Mouse (Mus musculus) gastrocnemius, postnatal 14 days (tissue): ENCODE data around the gene AI464131. TPM values are rescaled to one million over a fixed set of nuclear protein-coding genes. Genes with fewer than 3 reads are reported as not detected.
A peak's percentile ranks its signal among the peaks of the same experiment; 100 is the strongest.

Experiments used
- DNase-seq: peaks from one replicate; pipeline ENCODE4 v3.0.0; 2021; ENCODE audit warnings: mixed read lengths
- intact Hi-C: fragments of 180-260 bp; cut with DNase I; formaldehyde crosslinking; loops from one replicate; pipeline ENCODE4 v1.15.1; 2025; ENCODE audit warnings: low total_unique reads
- total RNA-seq, 2 experiments: library from RNA; stranded (reverse); gene quantifications; 2 replicates each; pipeline ENCODE4 v1.2.3; 2021

AI464131 gene
- total RNA-seq, 2 experiments from 2014 or later, result 60.1 to 60.8 TPM

DNA sequence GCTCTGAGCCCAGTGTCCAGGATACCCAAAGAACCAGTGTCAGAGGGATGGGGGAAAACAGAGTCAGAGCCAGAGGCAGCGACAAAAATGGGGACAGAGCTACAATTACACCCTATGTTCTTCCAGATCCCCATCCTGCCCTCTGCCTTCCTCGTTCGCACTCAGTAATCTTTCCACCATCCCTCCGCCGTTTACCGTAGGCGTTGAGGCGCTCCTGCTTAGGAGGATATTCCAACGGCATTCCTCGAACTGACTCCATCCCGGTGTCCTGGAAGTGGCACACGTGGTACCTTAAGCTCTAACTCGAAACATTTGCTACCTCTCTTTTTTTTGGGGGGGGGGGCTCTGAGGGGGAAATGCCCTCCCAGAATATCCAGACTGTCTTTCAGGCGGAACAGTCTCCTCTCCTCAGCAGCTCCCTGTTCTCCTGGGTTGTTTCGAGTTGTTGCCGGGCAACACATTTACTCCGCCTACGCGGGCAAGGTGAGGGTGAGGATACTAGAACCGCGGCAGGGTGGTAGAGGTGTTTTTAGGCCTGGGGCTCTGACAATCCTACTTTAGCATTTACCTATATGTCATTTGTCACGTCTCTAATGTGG is 4.5 kb upstream of the AI464131 start:
- intact Hi-C loops, result loop anchor here (5.0 kb wide), 1 partner anchor 35 kb away; no protein-coding TSS in a partner anchor

GRCm38 (mm10) chr4:41506906-41507305 is 4.0 kb upstream of the AI464131 start:
- intact Hi-C loops, result loop anchor here (5.0 kb wide), 1 partner anchor 35 kb away; no protein-coding TSS in a partner anchor
- peak; percentile 87 for DNase-seq

More for the DNA sequence above, 4.5 kb upstream of the AI464131 start:
- no peak for DNase-seq

DNA sequence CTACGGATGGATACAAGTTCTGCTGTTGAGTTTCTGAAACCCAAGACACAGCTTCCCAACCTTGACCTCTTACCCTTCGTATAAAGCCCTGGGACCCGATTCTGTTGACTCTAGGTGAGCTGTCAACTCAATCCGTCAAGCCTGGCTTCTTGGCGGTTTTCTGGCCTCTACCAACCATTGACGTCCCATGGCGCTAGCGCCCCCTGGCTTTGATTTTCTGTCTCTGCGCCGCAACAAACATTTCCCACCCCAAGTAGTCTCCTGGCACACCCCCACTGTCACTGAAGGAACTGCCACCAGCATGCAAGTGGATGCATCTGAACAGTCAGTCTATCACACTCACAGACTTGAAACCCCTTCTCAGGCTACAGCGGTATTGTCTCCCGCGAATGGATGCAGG is 3.3 kb upstream of the AI464131 start:
- DNase-seq, result peak; percentile 60
- intact Hi-C loops, result loop anchor here (5.0 kb wide), 1 partner anchor 34 kb away; no protein-coding TSS in a partner anchor

- no peak for DNase-seq
- intact Hi-C loops, result loop anchor here (5.0 kb wide), 1 partner anchor 33 kb away; no protein-coding TSS in a partner anchor
Measured at GRCm38 (mm10) chr4:41505131-41505551, 2.3 kb upstream of the AI464131 start.

- intact Hi-C loops, result no loop called here
Measured at GRCm38 (mm10) chr4:41504325-41504724, 1.4 kb upstream of the AI464131 start.

DNA sequence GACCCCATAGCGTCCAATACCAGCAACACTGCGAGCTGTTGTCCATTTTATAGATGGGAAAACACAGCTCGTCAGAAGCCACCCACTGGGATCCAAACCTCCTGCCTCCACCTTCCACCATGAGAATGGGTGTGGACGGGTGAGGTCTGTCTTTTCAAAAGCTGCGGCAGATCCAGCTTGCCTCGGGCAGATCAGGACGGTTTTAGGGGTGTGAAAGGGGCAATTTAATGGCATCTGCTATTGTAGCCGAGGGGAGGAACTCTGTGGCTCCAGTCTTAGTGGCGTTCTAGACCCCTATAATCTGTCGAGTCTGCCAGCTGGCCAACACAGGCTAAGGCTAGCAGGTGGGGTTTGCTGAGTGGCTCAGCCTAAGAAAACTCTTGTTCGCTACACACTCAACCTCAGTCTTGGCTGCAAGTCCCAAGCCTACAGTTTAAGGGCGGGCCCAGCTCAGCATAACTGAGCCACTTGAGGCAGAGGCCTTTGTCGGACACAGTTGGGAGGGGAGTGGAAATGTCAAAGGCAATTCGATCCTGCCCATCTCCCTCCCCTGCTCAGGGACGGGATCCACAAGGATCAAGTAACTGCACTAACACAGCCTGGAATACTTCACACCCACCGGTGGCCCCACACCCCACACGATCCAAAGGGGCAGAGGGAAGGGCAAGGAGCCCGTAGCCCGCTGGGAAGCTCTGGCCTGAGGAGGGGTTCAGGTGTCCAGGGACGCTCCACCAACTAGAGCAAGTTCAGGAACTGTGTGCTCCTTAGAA is 520 bp downstream of the AI464131 start:
- peak; percentile 59 for DNase-seq

More at GRCm38 (mm10) chr4:41504325-41504724, 1.4 kb upstream of the AI464131 start:
- no peak for DNase-seq

DNA sequence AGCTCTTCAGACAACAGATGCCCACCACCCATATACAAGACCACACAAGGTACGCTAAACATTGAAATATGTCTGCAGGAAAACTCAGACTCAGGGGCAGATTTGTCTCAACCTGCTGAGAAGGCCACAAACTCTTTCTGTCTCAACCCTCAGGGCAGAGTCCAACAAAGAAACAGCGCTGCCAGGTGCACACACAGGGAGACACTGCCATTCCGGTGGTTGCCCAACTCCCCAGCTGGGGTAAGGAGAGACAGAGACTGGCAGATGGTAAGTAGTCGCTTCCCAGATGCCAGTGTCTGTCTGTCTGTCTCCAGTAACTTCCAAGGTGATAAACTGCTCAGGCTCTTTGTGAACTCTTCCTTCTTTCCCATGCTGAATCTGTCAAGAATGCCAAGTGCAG is 2.1 kb downstream of the AI464131 start:
- intact Hi-C loops, result no loop called here
- no peak for DNase-seq

More for the DNA sequence above, 520 bp downstream of the AI464131 start:
- intact Hi-C loops, result no loop called here

DNA sequence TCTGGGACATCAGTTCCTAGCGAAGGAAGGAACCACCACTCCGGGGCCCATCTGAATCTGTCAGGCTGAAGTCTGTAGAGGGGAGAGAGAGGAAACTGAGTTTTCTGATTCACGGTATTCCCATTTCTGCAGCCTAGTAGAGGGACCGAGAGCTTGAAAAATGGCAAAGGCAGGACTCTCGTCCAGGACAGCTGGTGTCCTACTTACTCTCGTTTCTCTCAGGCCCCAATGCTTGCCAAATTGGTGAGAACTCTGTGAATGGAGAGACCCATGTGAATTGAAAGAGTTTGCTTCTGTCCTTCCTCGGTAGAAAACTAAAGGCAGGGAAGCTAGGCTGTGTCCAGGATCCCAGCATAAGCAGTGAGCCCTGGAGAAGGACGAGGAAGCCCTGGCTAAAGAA is 3.3 kb downstream of the AI464131 start:
- intact Hi-C loops, result no loop called here

DNA sequence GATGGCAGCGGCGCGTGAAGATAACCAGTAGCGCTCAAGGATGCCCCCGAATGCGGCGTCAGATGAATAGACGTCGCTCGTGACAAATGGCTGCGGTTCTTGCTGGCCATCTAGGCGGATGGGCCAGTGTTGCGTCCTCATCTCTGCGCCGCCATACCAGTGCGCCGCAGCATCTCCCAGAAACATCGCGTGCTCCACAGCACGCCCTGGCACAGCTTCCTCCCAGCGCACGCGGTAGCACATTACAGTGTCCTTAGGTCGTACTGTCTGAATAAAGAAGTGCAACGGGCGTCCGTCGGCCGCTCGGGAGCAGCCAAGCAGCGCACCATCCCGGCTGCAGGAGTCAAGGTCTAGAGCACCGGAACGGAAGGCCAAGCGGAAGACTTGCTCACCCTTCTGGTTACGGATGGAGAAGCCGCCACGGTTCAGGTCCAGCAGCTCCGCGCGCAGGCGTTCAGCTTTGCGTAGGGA is 3.9 kb downstream of the AI464131 start:
- intact Hi-C loops, result no loop called here
- no peak for DNase-seq

More for the DNA sequence above, 3.3 kb downstream of the AI464131 start:
- DNase-seq, result no peak

GRCm38 (mm10) chr4:41497995-41498845 is 4.7 kb downstream of the AI464131 start:
- intact Hi-C loops, result no loop called here
- no peak for DNase-seq

GRCm38 (mm10) chr4:41497579-41497978 is 5.3 kb downstream of the AI464131 start:
- DNase-seq, result no peak
- intact Hi-C loops, result no loop called here

DNA sequence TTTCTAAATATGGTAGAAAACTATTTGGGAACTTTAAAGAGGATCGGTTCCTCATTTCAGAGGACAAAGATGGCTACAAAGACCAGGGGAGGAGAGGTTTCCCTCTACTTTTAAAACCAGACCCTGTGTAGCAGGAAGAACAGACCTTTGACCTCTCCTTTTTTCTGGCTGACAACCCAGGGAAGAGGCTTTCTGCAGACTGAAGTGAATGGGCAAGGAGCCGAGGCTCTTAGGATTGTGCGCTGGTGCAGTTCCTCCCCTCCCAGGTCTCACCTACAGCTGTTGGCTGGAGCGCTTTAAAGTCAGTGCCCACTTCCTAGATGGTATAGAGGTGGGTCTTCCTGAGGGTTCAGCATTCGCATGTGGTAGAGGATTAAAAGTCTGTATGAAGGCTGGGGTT is 5.8 kb downstream of the AI464131 start:
- DNase-seq, result no peak
- intact Hi-C loops, result no loop called here

- intact Hi-C loops, result no loop called here
Measured at GRCm38 (mm10) chr4:41495850-41496249, 7.0 kb downstream of the AI464131 start.

GRCm38 (mm10) chr4:41495076-41495475 is 7.8 kb downstream of the AI464131 start:
- intact Hi-C loops, result no loop called here
- no peak for DNase-seq

More at GRCm38 (mm10) chr4:41495850-41496249, 7.0 kb downstream of the AI464131 start:
- DNase-seq, result no peak

DNA sequence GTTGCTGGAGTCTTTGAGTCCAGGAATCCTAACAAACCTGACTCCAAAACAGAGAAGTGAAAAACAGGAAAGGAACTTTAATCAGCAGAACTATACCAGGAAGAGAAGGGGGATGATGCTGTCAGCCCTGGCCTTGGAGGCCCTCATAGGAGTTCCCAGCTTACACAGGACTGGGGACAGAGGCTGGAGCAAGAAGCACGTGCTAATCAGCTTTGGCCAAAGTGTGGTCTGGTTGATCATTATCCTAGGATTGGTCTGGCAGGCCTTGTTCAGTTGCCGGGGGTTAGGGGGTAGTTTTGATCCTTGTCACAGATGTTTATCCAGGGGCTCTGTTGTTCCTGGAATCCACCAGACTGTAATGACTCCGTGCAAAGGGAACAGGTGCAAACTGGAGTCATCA is 8.5 kb downstream of the AI464131 start:
- intact Hi-C loops, result no loop called here
- no peak for DNase-seq

DNA sequence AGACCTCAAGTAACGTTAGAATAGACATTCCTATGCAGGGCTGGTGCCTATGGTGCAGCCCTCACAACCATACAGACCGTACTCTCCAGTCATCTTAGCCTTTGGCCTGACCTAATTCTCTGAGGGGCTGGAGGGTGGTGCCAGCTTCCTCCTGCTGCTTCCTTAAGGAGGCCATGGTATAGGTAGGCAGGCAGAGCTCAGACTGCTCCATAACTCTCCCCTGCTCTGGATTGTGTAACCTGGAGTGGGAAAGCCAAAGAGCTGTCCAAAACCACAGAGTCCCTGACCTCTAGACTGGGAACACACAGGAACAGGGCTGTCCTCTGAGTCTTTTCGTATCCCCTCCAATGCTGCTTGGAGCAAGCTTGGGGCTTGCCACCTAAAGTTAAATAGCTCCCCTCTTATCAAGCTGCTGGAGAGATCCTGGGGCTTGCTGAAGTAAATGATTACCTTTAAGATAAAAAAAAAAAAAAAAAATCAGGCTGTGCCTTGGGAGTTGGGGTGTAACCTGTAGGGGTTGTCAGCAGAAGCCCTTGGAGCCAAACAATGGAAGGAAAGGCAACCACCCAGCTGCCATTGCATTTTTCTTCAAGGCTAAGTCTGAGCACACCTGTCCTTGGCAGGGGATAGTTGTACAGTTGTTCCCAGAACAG is 9.3 kb downstream of the AI464131 start:
- intact Hi-C loops, result no loop called here

GRCm38 (mm10) chr4:41492951-41493350 is 9.9 kb downstream of the AI464131 start:
- DNase-seq, result no peak
- intact Hi-C loops, result no loop called here

More for the DNA sequence above, 9.3 kb downstream of the AI464131 start:
- DNase-seq, result no peak

- DNase-seq, result peak; percentile 73
- intact Hi-C loops, result no loop called here
Measured at GRCm38 (mm10) chr4:41481601-41482017, 21.3 kb downstream of the AI464131 start.

DNA sequence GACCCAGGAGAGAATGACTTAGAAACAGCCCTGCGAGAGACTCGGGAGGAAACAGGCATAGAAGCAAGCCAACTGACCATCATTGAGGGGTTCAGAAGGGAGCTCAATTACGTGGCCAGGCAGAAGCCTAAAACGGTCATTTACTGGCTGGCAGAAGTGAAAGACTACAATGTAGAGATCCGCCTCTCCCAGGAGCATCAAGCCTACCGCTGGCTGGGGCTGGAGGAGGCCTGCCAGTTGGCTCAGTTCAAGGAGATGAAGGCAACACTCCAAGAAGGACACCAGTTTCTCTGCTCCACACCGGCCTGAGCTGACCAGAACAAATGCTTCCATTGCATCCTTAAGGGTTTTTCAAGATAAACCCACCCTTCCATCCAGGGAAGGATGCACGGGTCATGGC is 22.6 kb downstream of the AI464131 start:
- peak; percentile 75 for DNase-seq
- intact Hi-C loops, result no loop called here
